ENCODE assay signal across 9 mouse cellular contexts in genomic region chr1:33684459-33684858, GRCm38 (mm10). TPM values are rescaled to one million over a fixed set of nuclear protein-coding genes. Genes with fewer than 3 reads are reported as not detected.
DNase-seq lines count a peak whose midpoint lies in the region; ATAC-seq lines count a peak whose summit lies in the region.
"Had no signal": no experiment of that assay in that cellular context is flagged by ENCODE, and none has a peak within 500 bp of the region (broad histone marks: within the 10 kb centered on the region; RNA-seq: fewer than 3 reads in every experiment).

No protein-coding gene starts in this region.

- DNase-seq in heart, adult 11 months = peak; percentile 72
- DNase-seq in A20 (ENCODE audit: low read depth, low spot score) = peak; percentile 59
- DNase-seq in Muller cell, postnatal 12 days (ENCODE audit: inconsistent ontology term) = peak; percentile 40
- peak; percentile 48 for DNase-seq in retina, postnatal 1 day
- no peak for DNase-seq in right cerebral cortex, adult 18-20 months
- no peak for DNase-seq in midbrain, embryonic 11.5 days (ENCODE audit: low spot score, missing footprints)

- no peaks in the 10 kb centered on the region for H3K9me3 ChIP-seq in heart, embryonic 11.5 days (replicated peaks; ENCODE audit: control insufficient read depth, low read length)
- no peaks in the 10 kb centered on the region for H3K9me3 ChIP-seq in midbrain, embryonic 11.5 days (ENCODE audit: control insufficient read depth, low read length)
- H3K9me3 ChIP-seq: midbrain, embryonic 12.5 days had no signal

- no peak overlapping the region for H3K27ac ChIP-seq in heart, embryonic 11.5 days (ENCODE audit: low read depth, low read length)
- H3K27ac ChIP-seq in midbrain, embryonic 11.5 days (ENCODE audit: low read depth, low read length) = no peak overlapping the region
- H3K27ac ChIP-seq: midbrain, embryonic 12.5 days had no signal

- H3K27me3 ChIP-seq in heart, embryonic 11.5 days (ENCODE audit: control insufficient read depth, insufficient read depth, low read length) = no peaks in the 10 kb centered on the region
- H3K27me3 ChIP-seq in midbrain, embryonic 11.5 days (ENCODE audit: control insufficient read depth, insufficient read depth, low read length) = no peaks in the 10 kb centered on the region
- H3K27me3 ChIP-seq: midbrain, embryonic 12.5 days had no signal

- no peak for ATAC-seq in heart, embryonic 11.5 days (replicated peaks; ENCODE audit: insufficient number of reproducible peaks, low FRiP score, low TSS enrichment)
- peak; percentile 85 for ATAC-seq in inflammation-experienced regulatory T-cells, adult 6 months
- no peak for ATAC-seq in midbrain, embryonic 11.5 days (ENCODE audit: low FRiP score)

- no peak overlapping the region for H3K9ac ChIP-seq in heart, embryonic 11.5 days (ENCODE audit: low read depth, low read length)
- no peak overlapping the region for H3K9ac ChIP-seq in midbrain, embryonic 11.5 days (ENCODE audit: low read length)
- H3K9ac ChIP-seq: midbrain, embryonic 12.5 days had no signal

- H3K4me3 ChIP-seq in heart, embryonic 11.5 days (ENCODE audit: low read depth, low read length) = no peak overlapping the region
- no peak overlapping the region for H3K4me3 ChIP-seq in midbrain, embryonic 11.5 days (ENCODE audit: low read depth, low read length)
- H3K4me3 ChIP-seq: midbrain, embryonic 12.5 days had no signal

- no peaks in the 10 kb centered on the region for H3K36me3 ChIP-seq in heart, embryonic 11.5 days (ENCODE audit: control insufficient read depth, insufficient read depth, low read length)
- H3K36me3 ChIP-seq in midbrain, embryonic 11.5 days (ENCODE audit: control insufficient read depth, insufficient read depth, low read length) = no peaks in the 10 kb centered on the region
- H3K36me3 ChIP-seq: midbrain, embryonic 12.5 days had no signal

- H3K4me2 ChIP-seq in heart, embryonic 11.5 days = no peak overlapping the region
- H3K4me2 ChIP-seq in midbrain, embryonic 11.5 days = no peak overlapping the region
- H3K4me2 ChIP-seq: midbrain, embryonic 12.5 days had no signal

- WGBS in heart, embryonic 11.5 days (ENCODE audit: insufficient replicate concordance) = 62% methylated on average over 8 of the region's 8 CpGs
- WGBS in midbrain, embryonic 11.5 days = 72% methylated on average over 8 of the region's 8 CpGs

- H3K4me1 ChIP-seq in heart, embryonic 11.5 days (ENCODE audit: control insufficient read depth, insufficient read depth, low read length) = no peaks in the 10 kb centered on the region
- H3K4me1 ChIP-seq in midbrain, embryonic 11.5 days (ENCODE audit: control insufficient read depth, insufficient read depth, low read length) = no peaks in the 10 kb centered on the region
- H3K4me1 ChIP-seq: midbrain, embryonic 12.5 days had no signal

RNA-seq across cellular contexts. Expression of gene Prim2, which starts 14.9 kb away (rescaled TPM):
- polyA plus RNA-seq in heart, embryonic 11.5 days (2014; fragmentation: Nextera tagmentation; extraction: Ambion mirVana) = 25.5 and 27.8 TPM in 2 replicates
- 10 to 100 TPM; 19.3 to 43.6 (median 26.0) TPM for polyA plus RNA-seq in inflammation-experienced regulatory T-cells, adult 6 months (2017; shearing (Covaris generic))
- polyA plus RNA-seq in midbrain, embryonic 11.5 days (2014; fragmentation: Nextera tagmentation; extraction: Ambion mirVana) = 55.0 and 57.7 TPM in 2 replicates

RNA-seq across cellular contexts. Expression of gene Rab23, which starts 35.2 kb away (rescaled TPM):
- 14.2 and 14.4 TPM in 2 replicates for polyA plus RNA-seq in heart, embryonic 11.5 days (2014; fragmentation: Nextera tagmentation; extraction: Ambion mirVana)
- 1 to 10 TPM; 6.7 to 7.5 (median 6.8) TPM for polyA plus RNA-seq in inflammation-experienced regulatory T-cells, adult 6 months (2017; shearing (Covaris generic))
- polyA plus RNA-seq in midbrain, embryonic 11.5 days (2014; fragmentation: Nextera tagmentation; extraction: Ambion mirVana) = 28.2 and 28.6 TPM in 2 replicates

Comparison
In these comparisons a context has a peak if more than half of its experiments do, and no peak if none do; other contexts are left out.
1. DNase-seq: peak in heart, adult 11 months (single experiment), A20 (single experiment), Muller cell, postnatal 12 days (single experiment) and retina, postnatal 1 day (single experiment); none in right cerebral cortex, adult 18-20 months (single experiment) and midbrain, embryonic 11.5 days (single experiment).